Mouse (Mus musculus): ENCODE data around the gene Snx1. TPM values are rescaled to one million over a fixed set of nuclear protein-coding genes. Genes with fewer than 3 reads are reported as not detected.

Snx1 gene
- polyA plus RNA-seq, 1 experiment from 2014 or later = 142 TPM

DNA sequence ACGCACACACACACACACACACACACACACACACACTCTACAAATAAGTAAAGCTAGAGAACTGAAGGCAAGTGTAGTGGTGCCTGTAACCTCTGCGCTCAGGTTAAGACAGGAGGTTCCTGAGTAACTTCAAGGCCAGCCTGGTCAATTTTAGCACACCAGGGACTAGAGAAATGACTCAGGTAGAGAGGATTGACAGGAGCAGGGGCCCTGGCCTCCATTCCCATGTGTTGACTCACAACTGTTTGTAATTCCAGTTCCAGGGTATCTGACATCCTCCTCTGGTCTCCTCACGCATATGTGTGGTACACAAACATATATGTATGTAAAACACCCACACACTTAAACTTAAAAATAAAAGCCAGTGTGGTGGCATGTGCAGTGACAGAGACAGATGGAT, 62.9 kb downstream of the Snx1 start:
- Histone ChIP-seq H3K27me3 (peaks cover 16% of the 10 kb centered on the region), H3K4me1 (peaks cover 19% of the 10 kb centered on the region), H3K9me3 (replicated peaks) (no peaks in the 10 kb centered on the region), H3K4me3 (replicated peaks) (no peak overlapping the region), H3K36me3 (peaks cover 51% of the 10 kb centered on the region), H3K4me2 (no peak overlapping the region), H3K9ac (no peak overlapping the region), H3K27ac (no peak overlapping the region)
- no peak for ATAC-seq (replicated peaks; ENCODE audit: low FRiP score)
- WGBS = 92% methylated on average over 3 of the region's 3 CpGs

DNA sequence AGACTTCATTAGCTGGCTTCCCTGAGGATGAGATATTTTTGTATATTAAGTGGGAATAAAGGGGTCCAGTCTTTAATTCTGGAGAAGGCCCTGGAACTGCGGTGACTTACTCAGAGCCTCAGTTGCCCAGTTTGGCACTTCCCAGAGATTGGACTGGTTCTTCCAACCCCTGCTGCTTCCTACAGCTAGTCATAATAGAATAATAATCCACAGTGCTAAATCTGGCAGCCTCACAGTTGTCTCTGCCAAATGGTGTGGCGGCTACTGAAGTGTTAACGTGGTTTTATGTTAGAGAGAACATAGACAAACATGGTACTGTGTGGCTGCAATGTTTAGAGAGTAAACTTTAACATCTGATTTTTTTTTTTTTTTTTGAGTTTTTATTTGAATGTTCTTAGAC, 64.7 kb downstream of the Snx1 start:
- Histone ChIP-seq H3K4me1 (peaks cover 19% of the 10 kb centered on the region), H3K4me3 (replicated peaks) (peak overlapping the region; percentile 80), H3K9ac (peak overlapping the region; percentile 82; the same call in 1 of the 2 replicates), H3K36me3 (peaks cover 42% of the 10 kb centered on the region), H3K9me3 (replicated peaks) (no peaks in the 10 kb centered on the region), H3K27me3 (no peaks in the 10 kb centered on the region), H3K4me2 (peak overlapping the region; percentile 62), H3K27ac (no peak overlapping the region)
- no peak for ATAC-seq (replicated peaks; ENCODE audit: low FRiP score)
- WGBS = 74% methylated on average over 3 of the region's 3 CpGs

GRCm38 (mm10) chr9:66060986-66061385, 65.4 kb downstream of the Snx1 start:
- no peaks in the 10 kb centered on the region for H3K9me3 ChIP-seq (replicated peaks)
- H3K27me3 ChIP-seq = no peaks in the 10 kb centered on the region
- no peak for ATAC-seq (replicated peaks; ENCODE audit: low FRiP score)
- peaks cover 19% of the 10 kb centered on the region for H3K4me1 ChIP-seq
- WGBS = 8% methylated on average over 4 of the region's 4 CpGs
- H3K9ac ChIP-seq = peak overlapping the region; percentile 82
- H3K4me2 ChIP-seq = peak overlapping the region; percentile 62
- H3K27ac ChIP-seq = no peak overlapping the region
- H3K4me3 ChIP-seq (replicated peaks) = peak overlapping the region; percentile 80
- H3K36me3 ChIP-seq = peaks cover 36% of the 10 kb centered on the region

- peak overlapping the region; percentile 80 for H3K4me3 ChIP-seq (replicated peaks)
- peaks cover 19% of the 10 kb centered on the region for H3K4me1 ChIP-seq
- peak overlapping the region; percentile 82 for H3K27ac ChIP-seq
- H3K27me3 ChIP-seq = no peaks in the 10 kb centered on the region
- H3K9ac ChIP-seq = peak overlapping the region; percentile 82
- WGBS = 0% methylated on average over 20 of the region's 20 CpGs
- peaks cover 28% of the 10 kb centered on the region for H3K36me3 ChIP-seq
- no peaks in the 10 kb centered on the region for H3K9me3 ChIP-seq (replicated peaks)
- peak; percentile 66 for ATAC-seq (replicated peaks; ENCODE audit: low FRiP score)
- peak overlapping the region; percentile 62 for H3K4me2 ChIP-seq
Observed at GRCm38 (mm10) chr9:66060308-66060647, 66.1 kb downstream of the Snx1 start.

DNA sequence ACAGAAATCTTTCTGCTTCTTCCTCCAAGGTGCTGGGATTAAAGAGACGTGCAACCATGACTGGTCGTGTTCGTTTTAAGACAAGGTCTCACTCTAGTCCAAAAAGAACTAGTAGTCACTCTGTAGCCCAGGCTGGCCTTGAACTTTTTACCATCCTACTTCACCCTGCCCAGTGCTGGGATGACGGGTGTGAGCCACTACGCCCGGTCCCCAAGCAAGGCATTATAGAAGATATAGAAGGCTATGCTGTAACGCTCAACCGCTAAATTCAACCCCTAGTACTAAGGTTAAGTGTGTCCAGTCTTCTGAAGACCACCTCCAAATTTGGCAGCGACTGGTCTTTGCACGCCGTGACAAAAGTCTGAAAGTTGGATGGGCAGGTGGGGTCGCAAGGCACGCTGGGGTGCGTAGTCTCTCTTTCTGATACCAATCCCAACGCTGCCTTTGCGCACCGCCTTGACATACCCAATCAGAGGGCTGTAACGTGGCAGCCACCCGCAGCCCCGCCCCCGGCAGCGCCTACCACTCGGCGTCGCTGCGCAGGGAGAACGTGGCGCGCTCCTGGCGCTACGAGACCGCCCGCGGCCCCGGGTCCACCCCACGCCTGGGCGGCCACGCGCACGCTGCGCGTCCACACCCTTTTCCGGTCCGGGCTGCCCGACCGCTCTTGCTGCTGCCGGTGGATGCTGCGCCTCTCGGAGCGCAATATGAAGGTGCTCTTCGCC, 66.6 kb downstream of the Snx1 start, which contains the start of gene Ppib:
Ppib (plus strand) TSS at position 640 of the 725 bp plus-strand sequence.
- Histone ChIP-seq H3K27ac (peak within 1 kb of the TSS; percentile 82), H3K4me2 (peak within 1 kb of the TSS; percentile 62), H3K4me3 (replicated peaks) (peak within 1 kb of the TSS; percentile 80), H3K4me1 (peaks cover 19% of the 10 kb centered on the region), H3K9me3 (replicated peaks) (no peaks in the 10 kb centered on the region), H3K9ac (peak within 1 kb of the TSS; percentile 82), H3K27me3 (no peaks in the 10 kb centered on the region), H3K36me3 (peaks cover 25% of the 10 kb centered on the region)
- ATAC-seq (replicated peaks; ENCODE audit: low FRiP score) = peak; percentile 97
- WGBS = 2% methylated on average over 51 of the region's 51 CpGs

DNA sequence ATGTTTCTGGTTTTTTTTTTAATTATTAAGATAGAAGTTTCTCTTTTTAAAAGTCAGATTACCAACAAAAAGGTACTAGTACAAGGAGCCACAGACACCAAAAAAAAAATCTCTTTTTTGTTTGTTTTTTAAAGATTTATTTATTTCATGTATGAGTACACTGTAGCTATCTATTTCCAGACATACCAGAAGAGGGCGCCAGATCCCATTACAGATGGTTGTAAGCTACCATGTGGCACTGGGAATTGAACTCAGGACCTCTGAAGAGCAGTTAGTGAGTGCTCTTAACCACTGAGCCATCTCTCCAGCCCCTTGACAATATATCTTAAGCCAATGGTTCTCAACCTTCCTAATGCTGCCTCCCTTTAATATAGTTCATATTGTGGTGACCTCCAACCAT, 72.8 kb downstream of the Snx1 start:
- Histone ChIP-seq H3K27ac (no peak overlapping the region), H3K4me2 (no peak overlapping the region), H3K36me3 (no peaks in the 10 kb centered on the region), H3K4me1 (0 out of 2 replicates have a peak, but pooled peaks cover 8% of the 10 kb centered on the region), H3K4me3 (replicated peaks) (no peak overlapping the region), H3K27me3 (no peaks in the 10 kb centered on the region), H3K9me3 (replicated peaks) (no peaks in the 10 kb centered on the region), H3K9ac (no peak overlapping the region)
- no peak for ATAC-seq (replicated peaks; ENCODE audit: low FRiP score)
- 45% methylated on average over 1 of the region's 1 CpGs for WGBS

DNA sequence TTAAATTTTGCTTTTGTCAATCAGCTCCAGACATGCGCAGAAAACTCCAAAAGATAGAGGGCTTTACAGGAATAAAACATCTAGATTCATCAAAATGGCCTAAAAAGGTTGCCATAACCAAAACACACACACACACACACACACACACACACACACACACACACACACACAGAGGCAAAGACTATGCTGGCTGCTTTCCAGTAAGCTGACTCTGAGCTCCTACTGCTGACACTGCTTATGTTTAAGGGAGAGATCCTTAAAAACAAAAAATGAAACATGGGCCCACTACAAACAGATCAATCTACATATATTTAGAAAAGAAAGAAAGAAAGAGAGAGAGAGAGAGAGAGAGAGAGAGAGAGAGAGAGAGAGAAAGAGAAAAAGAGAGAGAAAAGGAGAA, 73.7 kb downstream of the Snx1 start:
- Histone ChIP-seq H3K4me3 (replicated peaks) (no peak overlapping the region), H3K9ac (no peak overlapping the region), H3K27ac (no peak overlapping the region), H3K4me1 (0 out of 2 replicates have a peak, but pooled peaks cover 8% of the 10 kb centered on the region), H3K9me3 (replicated peaks) (no peaks in the 10 kb centered on the region), H3K27me3 (no peaks in the 10 kb centered on the region), H3K36me3 (no peaks in the 10 kb centered on the region), H3K4me2 (no peak overlapping the region)
- WGBS = 94% methylated on average over 1 of the region's 1 CpGs
- ATAC-seq (replicated peaks; ENCODE audit: low FRiP score) = no peak

DNA sequence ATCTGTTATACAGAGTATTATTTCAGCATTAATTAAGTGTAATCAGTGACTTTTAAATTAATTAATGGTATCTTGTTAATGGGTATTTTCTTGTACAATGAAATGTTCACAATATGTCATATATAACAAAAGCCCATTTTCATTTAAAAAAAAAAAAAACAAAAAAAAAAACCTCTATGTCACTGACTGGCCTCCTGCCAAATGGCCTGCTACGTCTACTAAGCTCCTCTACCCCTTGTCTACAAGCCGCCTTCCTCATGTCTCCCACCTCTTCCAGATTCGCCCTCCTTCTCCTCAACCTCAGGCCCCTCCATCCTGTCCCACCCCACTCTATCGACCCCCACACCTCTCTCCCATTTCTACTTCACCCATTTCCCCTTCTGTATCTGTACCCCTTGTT, 74.9 kb downstream of the Snx1 start:
- H3K4me1 ChIP-seq = 0 out of 2 replicates have a peak, but pooled peaks cover 8% of the 10 kb centered on the region
- H3K4me2 ChIP-seq = no peak overlapping the region
- no peaks in the 10 kb centered on the region for H3K36me3 ChIP-seq
- no peak overlapping the region for H3K4me3 ChIP-seq (replicated peaks)
- no peak overlapping the region for H3K9ac ChIP-seq
- no peaks in the 10 kb centered on the region for H3K9me3 ChIP-seq (replicated peaks)
- no peak overlapping the region for H3K27ac ChIP-seq
- 72% methylated on average over 4 of the region's 4 CpGs for WGBS
- no peaks in the 10 kb centered on the region for H3K27me3 ChIP-seq
- no peak for ATAC-seq (replicated peaks; ENCODE audit: low FRiP score)

DNA sequence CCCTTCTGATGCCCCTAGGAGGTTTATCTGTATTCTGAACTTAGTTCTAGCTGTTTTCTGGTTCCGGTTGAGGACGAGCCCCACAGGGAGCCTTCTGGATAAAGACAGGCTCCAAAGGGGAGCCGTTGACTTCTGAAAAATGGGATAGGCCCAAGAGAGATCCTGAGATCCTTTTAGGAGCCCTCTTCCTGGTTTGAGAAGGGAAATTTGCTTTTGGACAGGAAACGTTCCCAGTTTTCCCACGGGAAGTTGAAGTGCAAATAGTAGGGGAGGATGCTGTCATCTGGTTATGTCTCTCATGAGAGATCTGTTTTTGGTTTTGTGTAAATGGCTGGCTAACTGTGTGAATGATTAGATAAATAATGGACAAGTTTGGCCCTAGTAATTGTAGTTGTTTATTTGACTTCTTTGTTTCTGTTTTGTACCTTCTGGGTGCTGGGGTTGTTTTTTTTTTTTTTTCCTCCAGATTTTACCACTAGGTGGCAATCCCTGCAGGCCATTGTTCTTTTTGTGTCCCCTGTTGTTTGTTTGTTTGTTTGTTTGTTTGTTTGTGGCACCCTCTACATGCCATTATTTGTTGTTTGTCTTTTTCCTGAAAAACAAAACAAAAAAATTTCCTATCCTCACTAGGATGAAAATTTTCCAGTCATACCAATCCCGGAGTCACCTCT, 76.3 kb downstream of the Snx1 start:
- Histone ChIP-seq H3K27ac (peak overlapping the region; percentile 15; the same call in 1 of the 2 replicates), H3K27me3 (no peaks in the 10 kb centered on the region), H3K4me1 (0 out of 2 replicates have a peak, but pooled peaks cover 8% of the 10 kb centered on the region), H3K4me3 (replicated peaks) (no peak overlapping the region), H3K9ac (no peak overlapping the region), H3K4me2 (no peak overlapping the region), H3K36me3 (no peaks in the 10 kb centered on the region), H3K9me3 (replicated peaks) (no peaks in the 10 kb centered on the region)
- no peak for ATAC-seq (replicated peaks; ENCODE audit: low FRiP score)
- 46% methylated on average over 6 of the region's 6 CpGs for WGBS

DNA sequence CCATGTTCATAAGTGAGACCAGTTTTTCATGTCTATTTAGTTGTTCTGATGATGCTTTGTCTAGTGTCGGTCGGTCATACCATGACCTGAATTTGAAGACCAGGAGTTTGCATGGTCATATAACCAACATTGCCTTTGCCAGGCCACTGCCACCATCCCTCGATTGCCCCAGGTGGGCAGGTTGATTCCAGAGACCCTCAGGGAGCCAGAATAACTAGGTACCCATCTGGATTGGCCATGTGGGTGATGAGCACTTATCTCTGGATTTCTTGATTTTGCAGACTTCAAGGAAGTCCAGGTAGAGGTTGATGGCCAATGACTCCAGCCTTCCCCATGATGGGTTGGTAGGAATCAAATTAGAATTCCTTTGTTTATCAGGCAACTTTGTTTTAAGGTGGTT, 83.1 kb downstream of the Snx1 start:
- Histone ChIP-seq H3K4me2 (no peak overlapping the region), H3K36me3 (peaks cover 31% of the 10 kb centered on the region), H3K9me3 (replicated peaks) (no peaks in the 10 kb centered on the region), H3K4me1 (no peaks in the 10 kb centered on the region), H3K9ac (no peak overlapping the region), H3K4me3 (replicated peaks) (no peak overlapping the region), H3K27me3 (no peaks in the 10 kb centered on the region), H3K27ac (no peak overlapping the region)
- WGBS = 97% methylated on average over 3 of the region's 3 CpGs
- no peak for ATAC-seq (replicated peaks; ENCODE audit: low FRiP score)

GRCm38 (mm10) chr9:66042331-66042730, 84.1 kb downstream of the Snx1 start:
- no peak for ATAC-seq (replicated peaks; ENCODE audit: low FRiP score)
- 69% methylated on average over 4 of the region's 4 CpGs for WGBS
- H3K9ac ChIP-seq = no peak overlapping the region

GRCm38 (mm10) chr9:66040801-66041200, 85.6 kb downstream of the Snx1 start:
- H3K9ac ChIP-seq = no peak overlapping the region
- H3K4me3 ChIP-seq (replicated peaks) = no peak overlapping the region
- ATAC-seq (replicated peaks; ENCODE audit: low FRiP score) = no peak
- no peaks in the 10 kb centered on the region for H3K9me3 ChIP-seq (replicated peaks)
- H3K4me1 ChIP-seq = no peaks in the 10 kb centered on the region
- H3K36me3 ChIP-seq = peaks cover 45% of the 10 kb centered on the region
- 82% methylated on average over 3 of the region's 3 CpGs for WGBS
- no peaks in the 10 kb centered on the region for H3K27me3 ChIP-seq
- no peak overlapping the region for H3K27ac ChIP-seq
- no peak overlapping the region for H3K4me2 ChIP-seq

More at GRCm38 (mm10) chr9:66042331-66042730, 84.1 kb downstream of the Snx1 start:
- Histone ChIP-seq H3K4me2 (no peak overlapping the region), H3K4me3 (replicated peaks) (no peak overlapping the region), H3K9me3 (replicated peaks) (no peaks in the 10 kb centered on the region), H3K36me3 (peaks cover 40% of the 10 kb centered on the region), H3K4me1 (no peaks in the 10 kb centered on the region), H3K27me3 (no peaks in the 10 kb centered on the region), H3K27ac (no peak overlapping the region)
